Mouse (Mus musculus) forebrain, embryonic 14.5 days (tissue): ENCODE data around the gene Gm47985. TPM values are rescaled to one million over a fixed set of nuclear protein-coding genes. Genes with fewer than 3 reads are reported as not detected.
"Not testable (repeated sequence)": the region's sequence is repeated elsewhere in the genome, so short reads cannot be mapped to it uniquely, and the experiment has no call there.

Experiments
- ATAC-seq: fragments of 200-750 bp; cut with Nextera tagmentation; 2 replicates; pipeline ENCODE4 v1.8.0; 2017; ENCODE audit warnings: mild to moderate bottlenecking, moderate library complexity
- DNase-seq: peaks from one replicate; pipeline ENCODE4 v3.0.0-alpha.2; 2015; ENCODE audit warnings: low spot score
- H3K27ac ChIP-seq: fragments of 300-500 bp; sonication (generic); 2 replicates; pipeline ENCODE4 v1.5.1; 2014; ENCODE audit warnings: low read depth, mild to moderate bottlenecking, control low read depth, low read length, moderate library complexity
- H3K27me3 ChIP-seq: fragments of 300-500 bp; sonication (generic); replicated peaks from 2 replicates; pipeline ENCODE4 v1.6.1; 2014; ENCODE audit warnings: low read length, control low read depth, mixed read lengths; ENCODE audit not compliant: control insufficient read depth, insufficient read depth
- H3K36me3 ChIP-seq: fragments of 300-500 bp; sonication (generic); 2 replicates; pipeline ENCODE4 v1.6.1; 2014; ENCODE audit warnings: low read length, control low read depth; ENCODE audit not compliant: control insufficient read depth, insufficient read depth
- H3K4me1 ChIP-seq: fragments of 300-500 bp; sonication (generic); 2 replicates; pipeline ENCODE4 v1.6.1; 2014; ENCODE audit warnings: antibody characterized with exemption, low read length, control low read depth; ENCODE audit not compliant: control insufficient read depth, insufficient read depth
- H3K4me2 ChIP-seq: fragments of 300-500 bp; sonication (generic); 2 replicates; pipeline ENCODE4 v1.6.1; 2014; ENCODE audit warnings: mild to moderate bottlenecking, control low read depth, low read length
- H3K4me3 ChIP-seq: fragments of 300-500 bp; sonication (generic); 2 replicates; pipeline ENCODE4 v1.5.1; 2014; ENCODE audit warnings: low read depth, low read length, control low read depth
- H3K9ac ChIP-seq: fragments of 300-500 bp; sonication (generic); 2 replicates; pipeline ENCODE4 v1.6.1; 2014; ENCODE audit warnings: mild to moderate bottlenecking, low read length, control low read depth, moderate library complexity
- H3K9me3 ChIP-seq: fragments of 300-500 bp; sonication (generic); replicated peaks from 2 replicates; pipeline ENCODE4 v1.6.1; 2016; ENCODE audit warnings: low read length, control low read depth, mixed read lengths; ENCODE audit not compliant: control insufficient read depth
- WGBS: fragments of 180-500 bp; shearing (Covaris S2); extraction: QIAGEN DNeasy Blood & Tissue Kit; methylation state at CpG from one replicate; pipeline ENCODE4 v1.1.7; 2014; 5-methylcytosine and 5-hydroxymethylcytosine counted together
- polyA plus RNA-seq: library from polyadenylated mRNA; unstranded; fragments of >200 nt; fragmentation: Nextera tagmentation; extraction: Ambion mirVana; gene quantifications from 2 replicates; pipeline ENCODE4 v1.2.1, GENCODE M21; 2014

Gm47985 gene
- polyA plus RNA-seq, result not detected in 2 replicates

DNA sequence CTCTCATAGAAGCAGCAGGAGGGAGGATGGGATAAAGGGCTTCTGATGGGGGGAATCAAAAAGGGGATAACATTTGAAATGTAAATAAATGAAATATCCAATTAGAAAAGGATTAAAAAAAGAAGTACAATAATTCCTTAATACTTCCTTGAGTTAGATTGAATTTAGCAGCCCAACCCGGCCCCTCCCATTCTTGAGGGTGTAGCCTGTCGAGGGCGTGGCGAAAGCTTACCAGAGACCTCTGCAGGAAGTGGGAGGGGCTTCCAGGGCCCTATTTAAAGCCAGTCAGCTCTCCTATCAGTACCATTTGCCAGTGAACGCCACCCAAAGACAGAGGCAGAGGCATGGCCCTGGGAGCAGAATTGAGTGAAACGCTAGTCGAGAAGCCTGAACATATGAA is at the start of gene Gm47985:
Gm47985 (plus strand) TSS at position 272 of the 400 bp plus-strand sequence.
- not testable (repeated sequence) for H3K36me3 ChIP-seq, H3K9ac ChIP-seq, DNase-seq, H3K27me3 ChIP-seq, ATAC-seq, H3K4me1 ChIP-seq, H3K4me3 ChIP-seq, H3K9me3 ChIP-seq, H3K4me2 ChIP-seq, H3K27ac ChIP-seq
- no CpG with 5 or more reads among the region's 7 CpGs for WGBS

DNA sequence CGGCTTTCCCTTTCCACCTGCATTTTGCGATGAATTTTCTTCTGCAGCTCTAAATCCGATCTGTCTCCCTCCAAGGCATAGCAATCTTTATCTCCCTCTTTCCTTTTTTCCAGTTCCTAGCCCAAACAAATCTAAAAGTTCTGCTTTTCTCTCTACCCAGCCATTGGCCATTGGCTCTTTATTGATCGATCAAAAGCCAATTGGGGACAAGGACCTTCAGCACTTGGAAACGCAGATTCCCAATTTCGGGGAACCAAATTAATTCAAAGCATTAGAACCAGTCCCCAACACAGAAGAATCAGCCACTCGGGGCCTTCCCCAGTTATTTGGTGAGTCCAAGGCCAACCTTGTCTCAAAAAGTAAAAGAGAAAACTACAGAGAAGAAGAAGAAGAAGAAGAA is 49.7 kb upstream of the Gm47985 start:
- H3K36me3 ChIP-seq, result no peaks in the 10 kb centered on the region
- no peaks in the 10 kb centered on the region for H3K27me3 ChIP-seq
- no peaks in the 10 kb centered on the region for H3K4me1 ChIP-seq
- DNase-seq, result no peak
- H3K27ac ChIP-seq, result no peak overlapping the region
- no peak overlapping the region for H3K4me2 ChIP-seq
- H3K9me3 ChIP-seq, result no peaks in the 10 kb centered on the region
- no peak overlapping the region for H3K9ac ChIP-seq
- WGBS, result 93% methylated on average over 7 of the region's 7 CpGs
- no peak for ATAC-seq
- no peak overlapping the region for H3K4me3 ChIP-seq

DNA sequence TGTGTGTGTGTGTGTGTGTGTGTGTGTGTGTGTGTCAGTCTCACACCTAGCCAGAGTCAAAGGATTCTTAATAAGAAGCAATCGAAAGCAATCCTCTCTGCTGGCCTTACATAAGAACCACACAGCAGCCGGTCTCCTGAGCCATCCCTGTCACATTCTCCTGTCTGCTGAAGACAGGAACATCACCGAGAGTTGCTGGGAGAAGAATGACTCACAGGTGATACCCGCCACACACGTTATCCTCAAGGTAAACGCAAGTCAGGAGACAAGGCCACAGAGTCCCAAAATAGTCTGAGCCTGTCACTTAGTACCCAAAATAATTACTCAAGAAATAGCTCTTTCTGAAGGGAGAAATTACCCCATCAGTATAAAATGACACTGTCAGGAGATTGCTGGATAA is 43.9 kb upstream of the Gm47985 start:
- no peak overlapping the region for H3K9ac ChIP-seq
- H3K27ac ChIP-seq, result no peak overlapping the region
- no peak overlapping the region for H3K4me2 ChIP-seq
- H3K9me3 ChIP-seq, result no peaks in the 10 kb centered on the region
- ATAC-seq, result no peak
- no peaks in the 10 kb centered on the region for H3K27me3 ChIP-seq
- WGBS, result 82% methylated on average over 6 of the region's 6 CpGs
- no peaks in the 10 kb centered on the region for H3K4me1 ChIP-seq
- DNase-seq, result peak; percentile 11
- no peaks in the 10 kb centered on the region for H3K36me3 ChIP-seq
- H3K4me3 ChIP-seq, result no peak overlapping the region

DNA sequence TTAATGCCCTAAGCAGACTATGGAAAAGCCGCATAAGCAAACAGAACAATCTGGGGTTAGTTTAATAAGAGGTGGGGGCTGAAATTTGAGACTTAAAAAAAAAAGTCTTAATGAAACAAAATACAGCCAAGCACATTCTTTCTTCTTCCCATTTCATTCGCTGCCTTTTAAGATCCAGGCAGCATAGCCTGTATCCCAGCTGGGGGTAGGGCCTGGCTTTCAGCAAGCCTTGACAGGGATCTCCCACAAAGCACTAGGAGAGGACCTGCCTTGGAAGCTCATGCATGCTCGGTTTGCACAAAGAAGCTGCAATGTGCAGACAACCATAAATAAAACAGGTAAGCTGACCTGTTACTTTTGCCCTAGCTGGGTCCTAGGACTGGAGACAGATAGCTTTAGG is 41.4 kb upstream of the Gm47985 start:
- DNase-seq, result no peak
- Histone ChIP-seq H3K4me2 (no peak overlapping the region), H3K36me3 (no peaks in the 10 kb centered on the region), H3K27me3 (no peaks in the 10 kb centered on the region), H3K9ac (no peak overlapping the region), H3K4me1 (no peaks in the 10 kb centered on the region), H3K4me3 (no peak overlapping the region), H3K9me3 (no peaks in the 10 kb centered on the region), H3K27ac (no peak overlapping the region)
- WGBS, result 63% methylated on average over 3 of the region's 3 CpGs
- ATAC-seq, result no peak

DNA sequence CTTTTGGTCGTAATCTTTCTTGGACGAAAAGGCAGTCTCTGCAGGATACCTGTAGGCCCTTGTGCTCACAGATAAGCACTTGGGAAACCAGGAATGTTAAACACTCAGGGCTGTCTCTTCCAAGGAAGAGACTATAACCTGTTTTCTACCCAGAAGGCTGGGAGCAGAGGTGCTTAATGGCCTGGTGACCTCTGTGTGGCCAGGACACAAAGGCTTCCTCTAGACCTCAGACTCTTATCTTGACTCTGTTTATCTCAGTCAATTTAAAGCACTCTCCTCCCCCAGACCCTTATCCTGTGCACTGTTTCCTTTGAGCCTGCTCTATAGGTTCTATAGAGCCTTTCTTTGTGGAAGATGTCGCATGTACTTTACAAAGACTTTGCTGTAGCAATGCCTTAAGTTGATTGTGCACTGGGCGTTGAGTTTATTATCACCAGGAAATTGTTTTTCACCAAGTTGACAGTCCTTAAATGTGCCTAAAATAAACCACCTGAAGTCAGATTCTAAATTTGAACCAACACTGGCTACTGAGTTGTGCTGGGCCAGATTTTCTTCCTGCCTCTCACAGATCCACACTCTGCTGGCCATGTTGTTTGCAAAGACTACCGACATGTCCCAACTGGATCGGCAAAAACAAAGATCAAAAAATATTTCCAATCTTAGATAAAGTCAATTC is 37.7 kb upstream of the Gm47985 start:
- H3K9ac ChIP-seq, result no peak overlapping the region
- WGBS, result 69% methylated on average over 6 of the region's 6 CpGs

DNA sequence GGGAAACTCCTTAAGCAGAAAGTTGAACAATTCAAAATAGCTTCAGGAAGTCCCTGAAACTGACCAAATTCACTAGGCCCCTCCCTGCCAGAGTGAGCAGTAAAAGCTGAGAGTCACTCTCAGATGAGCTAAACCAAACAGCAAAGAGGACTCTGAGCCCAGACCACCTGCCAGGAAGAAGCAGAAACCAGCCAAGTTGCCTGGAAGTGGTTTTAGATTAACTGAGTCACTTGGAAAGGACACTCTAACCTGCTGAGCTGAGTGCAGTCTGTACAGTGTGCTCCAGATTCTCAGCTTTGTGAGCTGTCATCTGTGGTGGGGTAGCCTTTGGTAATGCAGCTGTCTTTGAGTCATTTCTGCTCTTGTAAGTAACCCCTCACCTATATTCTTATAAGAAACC is 34.5 kb upstream of the Gm47985 start:
- H3K4me1 ChIP-seq, result no peaks in the 10 kb centered on the region
- no peak overlapping the region for H3K4me3 ChIP-seq
- DNase-seq (no peak), ATAC-seq (no peak)
- H3K9me3 ChIP-seq, result no peaks in the 10 kb centered on the region
- no peak overlapping the region for H3K27ac ChIP-seq
- H3K27me3 ChIP-seq, result no peaks in the 10 kb centered on the region
- no peak overlapping the region for H3K9ac ChIP-seq
- H3K4me2 ChIP-seq, result no peak overlapping the region
- H3K36me3 ChIP-seq, result no peaks in the 10 kb centered on the region

More for the DNA sequence above, 37.7 kb upstream of the Gm47985 start:
- ATAC-seq, result no peak
- H3K36me3 ChIP-seq, result no peaks in the 10 kb centered on the region
- no peaks in the 10 kb centered on the region for H3K27me3 ChIP-seq
- no peak for DNase-seq
- H3K27ac ChIP-seq, result no peak overlapping the region
- no peak overlapping the region for H3K4me2 ChIP-seq
- H3K9me3 ChIP-seq, result no peaks in the 10 kb centered on the region
- H3K4me3 ChIP-seq, result no peak overlapping the region
- no peaks in the 10 kb centered on the region for H3K4me1 ChIP-seq

DNA sequence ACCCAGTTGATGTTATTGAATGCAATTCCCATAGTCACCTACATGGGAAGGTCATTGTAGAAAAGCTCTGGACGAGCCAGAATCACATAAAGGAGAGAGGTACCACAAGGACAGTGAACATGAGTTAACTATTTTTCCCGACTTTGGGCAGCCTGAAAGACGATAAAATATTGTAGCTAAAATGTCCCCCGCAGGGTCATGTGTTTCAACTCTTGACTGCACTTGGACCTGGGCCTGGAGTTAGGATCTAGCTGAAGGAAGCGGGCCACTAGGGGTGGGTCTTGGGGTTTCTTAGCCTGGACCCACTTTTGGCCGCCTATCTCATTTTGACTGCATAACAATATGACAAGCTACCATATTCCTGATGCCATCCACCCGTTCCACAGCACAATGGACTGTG is 32.1 kb upstream of the Gm47985 start:
- WGBS, result 94% methylated on average over 7 of the region's 7 CpGs
- Histone ChIP-seq H3K9ac (no peak overlapping the region), H3K4me2 (no peak overlapping the region), H3K4me1 (no peaks in the 10 kb centered on the region), H3K27ac (no peak overlapping the region), H3K9me3 (no peaks in the 10 kb centered on the region), H3K27me3 (no peaks in the 10 kb centered on the region), H3K36me3 (no peaks in the 10 kb centered on the region), H3K4me3 (no peak overlapping the region)
- DNase-seq (no peak), ATAC-seq (no peak)

DNA sequence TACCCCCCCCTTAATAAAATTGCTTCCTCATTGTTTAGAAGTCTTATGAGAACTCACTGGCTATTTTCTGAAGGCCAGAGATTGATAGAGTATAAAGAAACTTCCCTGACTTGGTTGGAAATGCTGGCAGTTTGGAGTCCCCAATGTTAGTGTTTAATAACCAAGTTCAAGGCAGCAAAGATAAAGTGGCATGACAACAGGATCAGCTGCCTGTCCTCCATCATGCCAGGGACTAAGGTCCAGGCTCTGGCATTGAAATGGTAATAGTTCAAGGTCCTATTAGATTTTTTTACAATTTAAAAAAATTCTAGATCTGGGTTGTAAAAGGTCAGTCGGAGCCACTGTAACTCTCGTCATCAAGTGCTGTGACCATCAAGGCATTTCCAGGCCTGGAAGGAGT is 31.2 kb upstream of the Gm47985 start:
- Histone ChIP-seq H3K36me3 (no peaks in the 10 kb centered on the region), H3K27ac (no peak overlapping the region), H3K4me1 (no peaks in the 10 kb centered on the region), H3K9me3 (no peaks in the 10 kb centered on the region), H3K27me3 (no peaks in the 10 kb centered on the region), H3K9ac (no peak overlapping the region), H3K4me2 (no peak overlapping the region), H3K4me3 (no peak overlapping the region)
- ATAC-seq (no peak), DNase-seq (no peak)
- 80% methylated on average over 2 of the region's 2 CpGs for WGBS

DNA sequence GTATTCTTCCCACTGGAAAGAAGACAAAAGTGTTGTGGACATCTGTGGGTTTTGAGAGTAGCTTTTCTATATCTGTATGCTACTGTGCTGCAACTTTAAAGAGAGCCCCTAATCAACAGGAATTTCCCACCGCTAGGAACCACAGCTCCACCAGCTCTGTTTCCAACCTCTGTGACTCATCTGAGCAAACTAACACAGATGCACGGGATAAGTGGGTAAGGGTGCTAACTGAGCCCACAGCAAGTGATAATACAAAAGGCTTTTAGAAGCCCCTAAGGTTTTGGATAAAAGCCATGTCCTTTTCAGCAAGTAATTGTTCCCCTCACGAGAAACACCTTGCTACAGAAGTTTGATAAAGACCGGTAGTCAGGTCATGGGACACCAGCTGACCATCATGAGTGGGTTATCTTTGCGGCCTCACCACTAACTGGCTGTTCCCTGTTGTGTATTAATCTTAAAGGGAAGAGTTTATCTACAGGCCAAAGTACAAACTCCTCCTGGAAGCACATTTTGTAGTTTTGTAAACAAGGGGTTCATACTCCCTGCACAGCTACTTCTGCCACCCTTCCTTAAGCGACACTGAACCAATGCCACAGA is 29.2 kb upstream of the Gm47985 start:
- DNase-seq, result no peak
- H3K27me3 ChIP-seq, result no peaks in the 10 kb centered on the region
- peaks cover 9% of the 10 kb centered on the region; the same call in 1 of the 2 replicates for H3K4me1 ChIP-seq
- ATAC-seq, result no peak
- H3K4me3 ChIP-seq, result no peak overlapping the region
- H3K36me3 ChIP-seq, result no peaks in the 10 kb centered on the region
- no peak overlapping the region for H3K9ac ChIP-seq
- no peak overlapping the region for H3K27ac ChIP-seq
- H3K9me3 ChIP-seq, result no peaks in the 10 kb centered on the region
- 79% methylated on average over 6 of the region's 6 CpGs for WGBS
- H3K4me2 ChIP-seq, result no peak overlapping the region
